Mouse (Mus musculus) stomach, postnatal 0 days (tissue): ENCODE measurements around the gene Cacna1b. TPM values are rescaled to one million over a fixed set of nuclear protein-coding genes. Genes with fewer than 3 reads are reported as not detected.

ENCODE experiments used
- ATAC-seq: fragments of 200-750 bp; cut with Nextera tagmentation; 2 replicates; pipeline ENCODE4 v1.8.0; 2017; ENCODE audit not compliant: low FRiP score, low TSS enrichment
- DNase-seq: peaks from one replicate; pipeline ENCODE4 v3.0.0-alpha.2; 2016; ENCODE audit warnings: low spot score
- H3K27ac ChIP-seq: fragments of 300-500 bp; sonication (generic); replicated peaks from 2 replicates; pipeline ENCODE4 v1.5.1; 2014; ENCODE audit warnings: mild to moderate bottlenecking, control low read depth
- H3K27me3 ChIP-seq: fragments of 300-500 bp; sonication (generic); 2 replicates; pipeline ENCODE4 v1.6.1; 2014; ENCODE audit warnings: low read length; ENCODE audit not compliant: control insufficient read depth, insufficient read depth
- H3K36me3 ChIP-seq: fragments of 300-500 bp; sonication (generic); 2 replicates; pipeline ENCODE4 v1.6.1; 2014; ENCODE audit warnings: low read length, mixed read lengths; ENCODE audit not compliant: control insufficient read depth, insufficient read depth
- H3K4me1 ChIP-seq: fragments of 300-500 bp; sonication (generic); replicated peaks from 2 replicates; pipeline ENCODE4 v1.6.1; 2014; ENCODE audit warnings: antibody characterized with exemption; ENCODE audit not compliant: control insufficient read depth, insufficient read depth
- H3K4me2 ChIP-seq: fragments of 300-500 bp; sonication (generic); replicated peaks from 2 replicates; pipeline ENCODE4 v1.6.1; 2014; ENCODE audit warnings: low read depth, mild to moderate bottlenecking, control low read depth, moderate library complexity
- H3K4me3 ChIP-seq: fragments of 300-500 bp; sonication (generic); 2 replicates; pipeline ENCODE4 v1.5.1; 2014; ENCODE audit warnings: low read depth, low read length, control low read depth
- H3K9ac ChIP-seq: fragments of 300-500 bp; sonication (generic); 2 replicates; pipeline ENCODE4 v1.6.1; 2014; ENCODE audit warnings: mild to moderate bottlenecking, low read length, control low read depth, mixed read lengths
- H3K9me3 ChIP-seq: fragments of 300-500 bp; sonication (generic); 2 replicates; pipeline ENCODE4 v1.6.1; 2016; ENCODE audit warnings: low read length; ENCODE audit not compliant: control insufficient read depth
- CTCF ChIP-seq: IDR thresholded peaks from 2 replicates; pipeline ENCODE4 v1.5.1; 2016; ENCODE audit warnings: antibody characterized with exemption, low read depth, mild to moderate bottlenecking, moderate library complexity
- EP300 ChIP-seq: optimal IDR thresholded peaks from 2 replicates; pipeline ENCODE3; 2016; ENCODE audit warnings: antibody characterized with exemption
- WGBS: fragments of 180-500 bp; shearing (Covaris S2); extraction: QIAGEN DNeasy Blood & Tissue Kit; methylation state at CpG from one replicate; pipeline ENCODE4 v1.1.7; 2014; 5-methylcytosine and 5-hydroxymethylcytosine counted together
- polyA plus RNA-seq: library from polyadenylated mRNA; unstranded; fragments of >200 nt; fragmentation: Nextera tagmentation; extraction: Ambion mirVana; gene quantifications from 2 replicates; pipeline ENCODE4 v1.2.1, GENCODE M21; 2015

Gene Cacna1b
- polyA plus RNA-seq = 0.74 and 0.87 TPM in 2 replicates

DNA sequence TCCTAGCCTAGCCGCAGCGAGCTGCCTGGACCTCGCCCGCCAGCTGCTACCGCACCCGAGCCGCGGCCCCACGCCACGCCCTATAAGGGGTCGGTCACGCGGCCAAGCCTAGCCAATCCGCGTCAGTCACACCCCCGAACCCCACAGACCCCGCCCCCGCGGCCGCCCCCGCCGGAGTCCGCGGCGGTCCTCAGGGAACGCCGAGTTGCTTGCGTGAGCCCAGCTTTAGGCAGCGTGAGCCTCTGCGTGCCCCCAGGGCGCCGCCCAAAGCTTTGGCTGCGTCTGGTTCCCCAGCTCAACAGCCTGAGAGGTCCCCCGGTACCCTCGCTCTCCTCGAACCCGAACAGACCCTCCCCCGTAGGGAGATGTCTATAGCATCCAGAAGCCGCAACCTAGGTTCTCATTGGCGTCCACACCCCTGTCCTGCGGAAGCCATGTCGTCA, at the start of gene Cacna1b:
Gene Cacna1b, minus strand, starts transcription at position 38 of the 443 bp plus-strand sequence.
- Histone ChIP-seq H3K4me3 (peak within 1 kb of the TSS; percentile 46), H3K36me3 (no peaks in the 10 kb centered on the region), H3K9me3 (no peaks in the 10 kb centered on the region), H3K27ac (no peak within 1 kb of the TSS), H3K27me3 (no peaks in the 10 kb centered on the region), H3K9ac (0 out of 2 replicates have a peak within 1 kb of the TSS, but pooled peaks have one; percentile 13), H3K4me2 (peak within 1 kb of the TSS; percentile 83), H3K4me1 (peaks cover 4% of the 10 kb centered on the region; the same call in 1 of the 2 replicates)
- TF ChIP-seq CTCF = no peak
- no peak for TF ChIP-seq EP300
- peak; percentile 79 for ATAC-seq
- WGBS = 0% methylated on average over 36 of the region's 42 CpGs
- peak; percentile 66 for DNase-seq

DNA sequence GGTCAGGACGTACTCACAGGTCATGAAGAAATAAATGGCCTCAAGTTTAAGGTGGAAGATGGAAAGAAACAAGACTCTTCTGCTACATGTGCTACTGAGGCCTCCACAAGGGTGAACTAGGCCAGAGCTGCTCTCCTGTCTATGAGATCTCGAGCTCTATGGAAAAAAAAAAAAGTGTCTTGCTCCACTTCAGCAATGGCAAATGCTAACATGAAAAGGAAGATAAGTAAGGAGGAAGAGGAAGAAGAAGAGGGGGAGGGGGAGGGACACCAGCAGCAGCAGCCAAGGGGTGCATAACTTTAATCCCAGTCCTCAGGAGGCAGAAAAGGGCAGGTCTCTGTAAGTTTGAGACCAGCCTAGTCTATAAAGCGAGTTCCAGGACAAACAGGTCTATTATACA, 46.8 kb upstream of the Cacna1b start:
- whole genome bisulfite sequencing = 72% methylated on average over 3 of the region's 3 CpGs
- Histone ChIP-seq H3K27ac (no peak overlapping the region), H3K27me3 (no peaks in the 10 kb centered on the region), H3K36me3 (peaks cover 22% of the 10 kb centered on the region), H3K4me3 (no peak overlapping the region), H3K4me2 (no peak overlapping the region), H3K9ac (no peak overlapping the region), H3K4me1 (no peaks in the 10 kb centered on the region), H3K9me3 (no peaks in the 10 kb centered on the region)
- no peak for TF ChIP-seq EP300
- no peak for TF ChIP-seq CTCF
- no peak for ATAC-seq
- no peak for DNase-seq

DNA sequence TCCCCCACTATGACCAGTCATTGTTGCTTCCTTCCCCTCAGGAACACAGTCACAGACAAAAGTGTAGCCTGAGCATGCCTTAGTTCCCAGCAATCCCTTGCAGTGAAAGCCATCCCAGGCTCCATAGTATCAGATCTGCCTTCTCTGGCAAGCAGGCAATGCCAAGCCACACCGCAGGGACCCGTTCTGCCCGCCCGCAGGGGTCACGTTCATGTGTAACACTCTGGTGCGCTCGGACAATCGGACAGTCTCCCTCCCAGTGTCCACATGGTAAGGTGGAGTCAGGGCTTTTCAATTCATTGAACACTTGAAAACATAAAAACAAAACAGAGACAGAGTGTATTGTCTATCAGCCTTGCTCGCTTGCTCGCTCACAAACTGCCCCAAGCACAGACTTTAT, 44.7 kb upstream of the Cacna1b start:
- Histone ChIP-seq H3K9me3 (no peaks in the 10 kb centered on the region), H3K9ac (no peak overlapping the region), H3K27ac (no peak overlapping the region), H3K27me3 (no peaks in the 10 kb centered on the region), H3K4me2 (no peak overlapping the region), H3K4me1 (no peaks in the 10 kb centered on the region), H3K4me3 (no peak overlapping the region), H3K36me3 (peaks cover 20% of the 10 kb centered on the region)
- WGBS = 95% methylated on average over 10 of the region's 10 CpGs
- TF ChIP-seq EP300 = no peak
- TF ChIP-seq CTCF = no peak
- no peak for ATAC-seq
- DNase-seq = no peak

DNA sequence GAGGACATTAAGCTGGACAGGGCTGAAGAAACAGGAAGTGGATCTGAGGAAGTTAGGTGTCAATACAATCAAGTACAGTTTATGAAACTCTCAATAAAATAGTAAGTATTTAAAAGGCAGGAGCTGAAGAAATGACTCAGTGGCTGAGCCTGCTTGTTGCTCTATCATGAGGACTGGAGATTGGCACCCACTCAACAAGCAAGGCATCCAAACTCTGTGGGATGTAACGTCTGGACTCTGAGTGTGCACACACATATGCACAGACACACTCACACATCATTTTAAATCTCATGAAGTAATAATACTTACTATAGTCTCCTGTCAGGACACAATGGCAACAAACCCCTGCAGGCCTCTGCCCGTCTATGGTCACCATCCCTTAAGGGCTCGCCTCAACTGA, 44.1 kb upstream of the Cacna1b start:
- ATAC-seq (no peak), DNase-seq (no peak)
- Histone ChIP-seq H3K4me3 (no peak overlapping the region), H3K4me1 (no peaks in the 10 kb centered on the region), H3K9me3 (no peaks in the 10 kb centered on the region), H3K9ac (no peak overlapping the region), H3K27me3 (no peaks in the 10 kb centered on the region), H3K36me3 (peaks cover 26% of the 10 kb centered on the region), H3K4me2 (no peak overlapping the region), H3K27ac (no peak overlapping the region)
- WGBS = 85% methylated on average over 3 of the region's 3 CpGs
- TF ChIP-seq EP300 = no peak
- TF ChIP-seq CTCF = no peak

DNA sequence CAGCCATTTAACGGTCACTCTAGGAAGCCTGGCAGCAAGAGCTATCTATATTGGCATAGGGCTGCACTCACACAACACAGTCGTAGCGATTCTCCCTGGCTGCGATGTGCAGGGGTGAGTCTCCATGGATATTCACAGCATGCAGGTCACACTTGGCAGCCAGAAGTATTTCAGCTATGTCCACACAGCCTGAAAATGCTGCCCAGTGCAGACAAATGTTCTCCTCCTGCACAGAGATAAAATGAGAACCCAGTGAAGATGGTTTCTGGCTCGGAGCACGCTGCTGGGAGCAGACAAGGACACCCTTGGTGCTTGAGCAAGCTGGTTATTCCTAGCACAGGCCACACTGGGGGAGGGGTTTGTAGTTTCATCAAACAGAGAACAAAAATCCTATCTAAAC, 43.2 kb upstream of the Cacna1b start:
- Histone ChIP-seq H3K27ac (no peak overlapping the region), H3K9ac (no peak overlapping the region), H3K9me3 (no peaks in the 10 kb centered on the region), H3K4me2 (no peak overlapping the region), H3K36me3 (peaks cover 33% of the 10 kb centered on the region), H3K27me3 (no peaks in the 10 kb centered on the region), H3K4me3 (no peak overlapping the region), H3K4me1 (no peaks in the 10 kb centered on the region)
- no peak for ATAC-seq
- DNase-seq = no peak
- no peak for TF ChIP-seq EP300
- TF ChIP-seq CTCF = no peak
- WGBS = 92% methylated on average over 6 of the region's 6 CpGs

DNA sequence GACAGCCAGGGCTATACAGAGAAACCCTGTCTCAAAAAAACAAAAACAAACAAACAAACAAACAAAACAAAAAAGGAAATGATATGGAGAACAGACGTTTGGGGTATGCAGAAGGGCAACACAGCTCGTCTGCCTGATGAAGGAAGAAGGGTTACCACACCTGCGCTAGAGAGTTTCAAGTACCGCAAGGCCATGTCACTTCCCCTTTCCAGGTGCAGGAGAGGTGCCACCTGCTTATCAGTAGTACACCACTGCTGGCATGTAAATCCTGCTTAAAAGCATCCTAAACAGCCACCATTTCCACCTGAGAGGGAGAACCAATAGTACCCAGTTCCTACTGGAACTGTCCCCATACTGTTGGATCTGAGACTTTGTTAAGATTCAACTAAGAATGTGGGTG, 42.7 kb upstream of the Cacna1b start:
- Histone ChIP-seq H3K4me1 (no peaks in the 10 kb centered on the region), H3K36me3 (peaks cover 35% of the 10 kb centered on the region), H3K27me3 (no peaks in the 10 kb centered on the region), H3K27ac (no peak overlapping the region), H3K4me2 (no peak overlapping the region), H3K9me3 (no peaks in the 10 kb centered on the region), H3K4me3 (no peak overlapping the region), H3K9ac (no peak overlapping the region)
- ATAC-seq (no peak), DNase-seq (no peak)
- 79% methylated on average over 4 of the region's 4 CpGs for WGBS
- no peak for TF ChIP-seq EP300
- TF ChIP-seq CTCF = no peak
